Mouse (Mus musculus): Measurements from ENCODE around the gene Ckmt2.

DNA sequence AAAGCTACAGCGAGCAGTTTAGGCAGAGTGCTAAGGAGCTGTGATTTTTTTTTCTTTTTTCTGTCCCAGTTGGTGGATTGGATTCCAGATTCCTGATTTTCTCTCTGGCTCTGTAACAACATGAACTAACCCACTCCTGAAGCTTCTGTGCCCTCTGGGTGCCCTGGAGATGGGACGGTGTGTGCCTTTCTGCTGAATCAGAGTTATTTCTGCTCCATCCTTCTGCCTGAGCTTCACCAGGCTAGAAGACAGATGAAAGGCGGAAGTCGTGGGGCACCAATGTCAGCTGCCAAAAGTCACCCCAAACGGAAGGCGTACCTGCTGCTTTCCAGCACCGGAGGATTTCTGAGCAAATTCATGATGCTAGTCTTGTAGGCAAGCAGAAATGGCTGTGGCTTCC lies 2.1 kb downstream of the Ckmt2 start:
- TF ChIP-seq CTCF (IDR thresholded peaks at IDR 0.05; ENCODE audit: borderline replicate concordance, insufficient read depth, low read depth, low read length) = no peak
- no peak for TF ChIP-seq POLR2A (IDR thresholded peaks at IDR 0.05; ENCODE audit: borderline replicate concordance, insufficient read depth, low read length)
